Mouse (Mus musculus) liver, embryonic 14.5 days (tissue): Measurements from ENCODE around the gene Prl7b1. TPM values are rescaled to one million over a fixed set of nuclear protein-coding genes. Genes with fewer than 3 reads are reported as not detected.

Source experiments
- ATAC-seq: fragments of 200-750 bp; cut with Nextera tagmentation; 2 replicates; pipeline ENCODE4 v1.8.0; 2017; ENCODE audit warnings: moderate number of reproducible peaks, mild to moderate bottlenecking, moderate library complexity; ENCODE audit not compliant: insufficient read depth
- DNase-seq, 3 experiments: peaks; one replicate each; pipeline ENCODE4 v3.0.0-alpha.2; 2012 to 2013; ENCODE audit warnings: low read depth in 3 of 3, low spot score in 3 of 3
- H3K27ac ChIP-seq: fragments of 300-500 bp; sonication (generic); 2 replicates; pipeline ENCODE4 v1.5.1; 2014; ENCODE audit warnings: moderate library complexity, mild to moderate bottlenecking, control low read depth, inconsistent platforms
- H3K27me3 ChIP-seq: fragments of 300-500 bp; sonication (generic); 2 replicates; pipeline ENCODE4 v1.6.1; 2014; ENCODE audit warnings: mild to moderate bottlenecking, low read length, moderate library complexity; ENCODE audit not compliant: control insufficient read depth, insufficient read depth
- H3K36me3 ChIP-seq: fragments of 300-500 bp; sonication (generic); replicated peaks from 2 replicates; pipeline ENCODE4 v1.6.1; 2014; ENCODE audit warnings: low read depth; ENCODE audit not compliant: control insufficient read depth, insufficient read depth
- H3K4me1 ChIP-seq, 2 experiments: fragments of 200-500 bp in 1 of 2; fragments of 300-500 bp in 1 of 2; sonication (generic) in 1 of 2; replicated peaks; 2 replicates each; pipeline ENCODE4 v1.6.1; 2012 to 2014; ENCODE audit warnings: antibody characterized with exemption in 1 of 2, inconsistent platforms in 1 of 2, low read length in 1 of 2; ENCODE audit not compliant: control insufficient read depth in 2 of 2, insufficient read depth in 2 of 2
- H3K4me2 ChIP-seq: fragments of 300-500 bp; sonication (generic); 2 replicates; pipeline ENCODE4 v1.6.1; 2014; ENCODE audit warnings: low read depth, mild to moderate bottlenecking, control low read depth, moderate library complexity
- H3K4me3 ChIP-seq, 2 experiments: fragments of 200-500 bp in 1 of 2; fragments of 300-500 bp in 1 of 2; sonication (generic) in 1 of 2; 2 replicates each; pipeline ENCODE4 v1.5.1; 2012 to 2014; ENCODE audit warnings: low read depth in 2 of 2, low read length in 2 of 2, mild to moderate bottlenecking in 2 of 2, control low read depth in 1 of 2, inconsistent platforms in 1 of 2, moderate library complexity in 1 of 2; ENCODE audit not compliant: insufficient read depth in 1 of 2
- H3K9ac ChIP-seq: fragments of 300-500 bp; sonication (generic); replicated peaks from 2 replicates; pipeline ENCODE4 v1.6.1; 2014; ENCODE audit warnings: mild to moderate bottlenecking, control low read depth, moderate library complexity
- H3K9me3 ChIP-seq: fragments of 300-500 bp; sonication (generic); 2 replicates; pipeline ENCODE4 v1.6.1; 2016; ENCODE audit warnings: low read length, mixed read lengths; ENCODE audit not compliant: control insufficient read depth
- CTCF ChIP-seq: IDR thresholded peaks from 2 replicates; pipeline ENCODE4 v1.5.1; 2016; ENCODE audit warnings: antibody characterized with exemption, low read depth, control low read depth
- EP300 ChIP-seq: IDR thresholded peaks from 2 replicates; pipeline ENCODE4 v1.6.1; 2016; ENCODE audit warnings: antibody characterized with exemption, low read depth
- WGBS: fragments of 180-500 bp; shearing (Covaris S2); extraction: QIAGEN DNeasy Blood & Tissue Kit; methylation state at CpG from one replicate; pipeline ENCODE4 v1.1.7; 2014; ENCODE audit not compliant: insufficient replicate concordance; 5-methylcytosine and 5-hydroxymethylcytosine counted together
- polyA plus RNA-seq, 2 experiments: library from polyadenylated mRNA; depleted of rRNA in 1 of 2; stranded (reverse) in 1 of 2; unstranded in 1 of 2; fragments of >200 nt; fragmentation: Nextera tagmentation in 1 of 2; extraction: Ambion mirVana in 1 of 2; gene quantifications; 2 replicates each; pipeline versions ENCODE4 v1.2.1 to v1.2.3; 2012 to 2014

Gene Prl7b1
- polyA plus RNA-seq (2012; rRNA removed), result not detected in 2 replicates
- not detected in 2 replicates for polyA plus RNA-seq (2014; fragmentation: Nextera tagmentation; extraction: Ambion mirVana)

GRCm38 (mm10) chr13:27610482-27610881 is at the start of gene Prl7b1:
Gene Prl7b1, minus strand, starts transcription at chr13:27610582.
- no peak for ATAC-seq
- 34% methylated on average over 4 of the region's 4 CpGs for WGBS
- TF ChIP-seq EP300 (no peak), CTCF (no peak)
- no peaks in the 10 kb centered on the region for H3K36me3 ChIP-seq
- H3K4me2 ChIP-seq, result no peak within 1 kb of the TSS
- no peak within 1 kb of the TSS for H3K4me3 ChIP-seq
- no peak within 1 kb of the TSS for H3K9ac ChIP-seq
- H3K27me3 ChIP-seq, result no peaks in the 10 kb centered on the region
- DNase-seq, result no peak
- no peaks in the 10 kb centered on the region for H3K4me1 ChIP-seq
- H3K9me3 ChIP-seq, result no peaks in the 10 kb centered on the region
- H3K27ac ChIP-seq, result no peak within 1 kb of the TSS

GRCm38 (mm10) chr13:27642393-27642792 is 32.0 kb upstream of the Prl7b1 start, which contains the start of gene Prl7a1:
Gene Prl7a1, minus strand, starts transcription at chr13:27642493.
- no peak within 1 kb of the TSS for H3K9ac ChIP-seq
- H3K9me3 ChIP-seq, result no peaks in the 10 kb centered on the region
- no peaks in the 10 kb centered on the region for H3K36me3 ChIP-seq
- H3K4me1 ChIP-seq, result no peaks in the 10 kb centered on the region
- TF ChIP-seq CTCF, result no peak
- no peak for TF ChIP-seq EP300
- no peak for ATAC-seq
- DNase-seq, result no peak
- H3K4me3 ChIP-seq, result no peak within 1 kb of the TSS
- 78% methylated on average over 3 of the region's 3 CpGs for WGBS
- H3K4me2 ChIP-seq, result no peak within 1 kb of the TSS
- H3K27me3 ChIP-seq, result no peaks in the 10 kb centered on the region
- H3K27ac ChIP-seq, result no peak within 1 kb of the TSS

GRCm38 (mm10) chr13:27582071-27582470 is 28.3 kb downstream of the Prl7b1 start, which contains the start of gene Prl8a1:
Gene Prl8a1, minus strand, starts transcription at chr13:27582171.
- Histone ChIP-seq H3K9me3 (no peaks in the 10 kb centered on the region), H3K4me3 (no peak within 1 kb of the TSS), H3K27me3 (no peaks in the 10 kb centered on the region), H3K9ac (no peak within 1 kb of the TSS), H3K4me2 (no peak within 1 kb of the TSS), H3K36me3 (no peaks in the 10 kb centered on the region), H3K4me1 (no peaks in the 10 kb centered on the region), H3K27ac (no peak within 1 kb of the TSS)
- DNase-seq (no peak), ATAC-seq (no peak)
- TF ChIP-seq EP300 (no peak), CTCF (no peak)
- 52% methylated on average over 2 of the region's 2 CpGs for WGBS

GRCm38 (mm10) chr13:27564506-27564905 is 45.9 kb downstream of the Prl7b1 start, which contains the start of gene Prl8a9:
Gene Prl8a9, minus strand, starts transcription at chr13:27564606.
- no peaks in the 10 kb centered on the region for H3K27me3 ChIP-seq
- no peaks in the 10 kb centered on the region for H3K9me3 ChIP-seq
- H3K4me2 ChIP-seq, result no peak within 1 kb of the TSS
- no peak within 1 kb of the TSS for H3K9ac ChIP-seq
- no peak within 1 kb of the TSS for H3K27ac ChIP-seq
- no peaks in the 10 kb centered on the region for H3K36me3 ChIP-seq
- WGBS, result 43% methylated on average over 2 of the region's 2 CpGs
- TF ChIP-seq CTCF (no peak), EP300 (no peak)
- H3K4me3 ChIP-seq, result no peak within 1 kb of the TSS
- ATAC-seq (no peak), DNase-seq (no peak)
- no peaks in the 10 kb centered on the region for H3K4me1 ChIP-seq

GRCm38 (mm10) chr13:27553336-27553735 is 57.0 kb downstream of the Prl7b1 start:
- no peak overlapping the region for H3K9ac ChIP-seq
- H3K27ac ChIP-seq, result no peak overlapping the region
- DNase-seq (no peak), ATAC-seq (no peak)
- no peaks in the 10 kb centered on the region for H3K27me3 ChIP-seq
- TF ChIP-seq CTCF (no peak), EP300 (no peak)
- H3K4me1 ChIP-seq, result no peaks in the 10 kb centered on the region
- H3K4me2 ChIP-seq, result no peak overlapping the region
- no peaks in the 10 kb centered on the region for H3K9me3 ChIP-seq
- no peaks in the 10 kb centered on the region for H3K36me3 ChIP-seq
- H3K4me3 ChIP-seq, result no peak overlapping the region

Other genes starting within 250 kb of the Prl7b1 start
- gene Prl2b1, start 219.7 kb downstream of the Prl7b1 start, polyA plus RNA-seq (2012; rRNA removed), result not detected in 2 replicates
- gene Prl2b1, start 219.7 kb downstream of the Prl7b1 start, polyA plus RNA-seq (2014; fragmentation: Nextera tagmentation; extraction: Ambion mirVana), result not detected in 2 replicates
- gene Prl8a6, start 171.9 kb downstream of the Prl7b1 start, polyA plus RNA-seq (2012; rRNA removed), result not detected in 2 replicates
- gene Prl8a6, start 171.9 kb downstream of the Prl7b1 start, polyA plus RNA-seq (2014; fragmentation: Nextera tagmentation; extraction: Ambion mirVana), result not detected in 2 replicates
- not detected in 2 replicates for gene Prl8a8, start 97.4 kb downstream of the Prl7b1 start, polyA plus RNA-seq (2012; rRNA removed)
- not detected in 2 replicates for gene Prl8a8, start 97.4 kb downstream of the Prl7b1 start, polyA plus RNA-seq (2014; fragmentation: Nextera tagmentation; extraction: Ambion mirVana)
- not detected in 2 replicates for gene Prl8a9, start 46.0 kb downstream of the Prl7b1 start, polyA plus RNA-seq (2012; rRNA removed)
- not detected in 2 replicates for gene Prl8a9, start 46.0 kb downstream of the Prl7b1 start, polyA plus RNA-seq (2014; fragmentation: Nextera tagmentation; extraction: Ambion mirVana)
- gene Prl8a1, start 28.4 kb downstream of the Prl7b1 start, polyA plus RNA-seq (2012; rRNA removed), result not detected in 2 replicates
- gene Prl8a1, start 28.4 kb downstream of the Prl7b1 start, polyA plus RNA-seq (2014; fragmentation: Nextera tagmentation; extraction: Ambion mirVana), result not detected in 2 replicates
- gene Prl7a1, start 31.9 kb upstream of the Prl7b1 start, polyA plus RNA-seq (2012; rRNA removed), result not detected in 2 replicates
- not detected in 2 replicates for gene Prl7a1, start 31.9 kb upstream of the Prl7b1 start, polyA plus RNA-seq (2014; fragmentation: Nextera tagmentation; extraction: Ambion mirVana)
- gene Prl7a2, start 57.5 kb upstream of the Prl7b1 start, polyA plus RNA-seq (2012; rRNA removed), result 0.02 TPM in 1 of 2 replicates, not detected in the other
- not detected in 2 replicates for gene Prl7a2, start 57.5 kb upstream of the Prl7b1 start, polyA plus RNA-seq (2014; fragmentation: Nextera tagmentation; extraction: Ambion mirVana)
- gene Prl7d1, start 106.2 kb upstream of the Prl7b1 start, polyA plus RNA-seq (2012; rRNA removed), result not detected in 2 replicates
- not detected in 2 replicates for gene Prl7d1, start 106.2 kb upstream of the Prl7b1 start, polyA plus RNA-seq (2014; fragmentation: Nextera tagmentation; extraction: Ambion mirVana)
- gene Prl7c1, start 170.2 kb upstream of the Prl7b1 start, polyA plus RNA-seq (2012; rRNA removed), result not detected in 2 replicates
- not detected in 2 replicates for gene Prl7c1, start 170.2 kb upstream of the Prl7b1 start, polyA plus RNA-seq (2014; fragmentation: Nextera tagmentation; extraction: Ambion mirVana)
- gene Prl2a1, start 191.1 kb upstream of the Prl7b1 start, polyA plus RNA-seq (2012; rRNA removed), result not detected in 2 replicates
- gene Prl2a1, start 191.1 kb upstream of the Prl7b1 start, polyA plus RNA-seq (2014; fragmentation: Nextera tagmentation; extraction: Ambion mirVana), result not detected in 2 replicates
- not detected in 2 replicates for gene Prl2c1, start 238.8 kb upstream of the Prl7b1 start, polyA plus RNA-seq (2012; rRNA removed)
- not detected in 2 replicates for gene Prl2c1, start 238.8 kb upstream of the Prl7b1 start, polyA plus RNA-seq (2014; fragmentation: Nextera tagmentation; extraction: Ambion mirVana)